Mouse (Mus musculus): ENCODE results near the gene Maml3. TPM values are rescaled to one million over a fixed set of nuclear protein-coding genes. Genes with fewer than 3 reads are reported as not detected.
A peak's percentile ranks its signal among the peaks of the same experiment; 100 is the strongest.

Maml3 gene
- total and polyA plus RNA-seq, 3 experiments, result 5.3 to 7.8 (median 7.8) TPM

DNA sequence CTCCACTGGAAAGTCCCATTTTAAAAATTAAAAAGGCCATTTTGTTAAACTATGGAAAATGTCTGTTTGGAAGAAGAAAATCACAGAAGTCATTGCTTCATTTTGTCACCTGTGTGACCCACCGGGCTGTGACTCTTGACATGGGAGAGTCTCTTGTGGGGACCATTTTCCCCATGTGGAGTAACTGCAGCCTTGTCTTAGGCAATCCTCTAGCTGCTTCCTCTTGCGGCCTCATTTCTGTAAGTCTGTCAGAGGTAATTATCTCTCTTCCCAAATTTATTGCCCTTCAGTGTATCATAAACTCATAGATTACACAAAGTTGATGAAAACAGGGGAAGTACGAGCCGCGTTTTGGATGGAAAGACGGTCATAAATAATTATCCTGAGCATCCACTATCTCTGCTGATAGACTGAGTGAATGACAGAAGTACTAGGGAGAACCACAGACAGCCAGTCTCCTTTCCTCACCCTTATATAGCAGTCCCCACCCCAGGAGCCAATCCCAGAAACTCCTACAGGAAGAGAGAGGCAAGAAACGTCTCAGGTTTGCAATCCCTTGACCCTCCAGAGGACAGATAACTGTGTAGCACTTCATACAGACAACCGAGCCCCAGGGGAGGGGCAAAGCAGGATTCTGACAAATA lies 14.5 kb downstream of the Maml3 start:
- DNase-seq, result no peak

DNA sequence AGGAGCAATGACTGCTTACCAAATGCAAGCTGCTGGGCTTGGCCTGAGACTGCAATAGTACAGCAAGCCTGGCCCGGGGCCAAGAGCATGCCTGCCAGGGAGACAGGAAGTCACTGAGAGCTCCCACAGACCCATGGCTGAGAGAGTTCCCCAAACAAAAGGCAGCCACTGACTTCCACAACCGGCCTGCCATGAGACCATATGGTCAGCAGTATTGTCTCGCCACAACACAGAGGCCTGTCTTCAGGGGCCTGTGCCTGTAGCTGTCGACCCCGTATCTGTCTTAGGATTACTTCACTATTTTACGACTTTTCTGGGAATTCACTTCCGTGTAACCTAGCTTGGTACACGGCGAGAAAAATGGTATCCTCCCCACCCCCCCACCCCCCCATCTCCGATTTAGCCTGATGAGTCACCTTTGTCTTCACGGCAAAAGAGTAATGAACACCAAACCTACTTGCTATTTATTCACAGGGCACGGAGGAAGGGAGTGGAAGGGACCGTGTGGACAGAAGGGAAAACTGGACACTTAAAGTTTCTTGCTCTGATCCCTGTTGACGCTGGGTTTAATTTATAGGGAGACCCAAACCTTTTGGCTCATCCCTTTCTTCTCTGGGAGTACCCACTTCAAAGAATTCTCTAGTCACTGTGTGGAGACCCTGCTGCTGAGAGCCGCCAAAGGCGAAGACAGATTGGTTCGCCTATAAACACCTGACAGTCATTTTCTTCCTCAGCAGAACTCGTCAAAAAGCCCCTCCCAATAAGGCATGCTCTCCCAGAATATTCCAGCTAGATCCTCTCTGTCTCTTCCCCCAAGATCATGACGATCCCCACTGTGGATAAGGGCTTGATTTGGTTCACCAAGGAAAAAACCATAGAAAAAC lies 16.2 kb downstream of the Maml3 start:
- DNase-seq, result peak; percentile 94

DNA sequence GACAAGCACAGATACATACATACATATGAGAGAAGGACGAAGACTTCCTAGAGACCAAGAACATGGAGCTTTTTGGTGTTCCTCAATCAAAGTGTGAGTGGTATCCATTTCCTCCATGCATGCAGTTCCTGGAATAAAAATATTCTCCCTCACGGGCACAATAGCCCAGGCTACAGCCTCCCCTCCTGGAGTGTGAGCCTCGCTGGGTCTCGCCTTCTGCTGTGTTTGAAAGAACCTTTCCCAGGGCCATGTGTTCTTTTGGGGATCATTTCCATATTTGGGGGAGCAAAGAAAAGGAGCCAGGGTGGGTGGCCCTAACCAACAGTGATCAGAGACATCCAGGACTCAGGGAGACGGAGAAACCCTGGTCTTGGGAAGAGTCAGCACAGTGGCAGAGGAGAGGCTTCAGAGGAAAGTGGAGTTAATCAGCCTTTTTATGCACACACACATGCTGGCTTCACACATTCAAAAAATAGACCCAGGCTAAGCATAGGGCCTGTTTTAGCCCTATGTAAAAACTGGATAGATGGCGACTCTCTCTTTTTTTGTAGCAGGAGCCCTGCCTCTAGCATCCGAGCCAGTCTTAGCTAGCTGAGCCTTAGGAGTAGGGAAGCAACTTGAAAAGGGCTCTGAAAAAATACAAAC lies 17.1 kb downstream of the Maml3 start:
- no peak for DNase-seq

- no peak for DNase-seq
These were observed 26.1 kb downstream of the Maml3 start for GRCm38 (mm10) chr3:52078763-52079162.

- no peak for DNase-seq
These were observed 30.9 kb downstream of the Maml3 start for GRCm38 (mm10) chr3:52073959-52074358.

- DNase-seq, result no peak
These were observed 32.9 kb downstream of the Maml3 start for GRCm38 (mm10) chr3:52071996-52072395.

GRCm38 (mm10) chr3:52070163-52070478 lies 34.8 kb downstream of the Maml3 start:
- no peak for DNase-seq

DNA sequence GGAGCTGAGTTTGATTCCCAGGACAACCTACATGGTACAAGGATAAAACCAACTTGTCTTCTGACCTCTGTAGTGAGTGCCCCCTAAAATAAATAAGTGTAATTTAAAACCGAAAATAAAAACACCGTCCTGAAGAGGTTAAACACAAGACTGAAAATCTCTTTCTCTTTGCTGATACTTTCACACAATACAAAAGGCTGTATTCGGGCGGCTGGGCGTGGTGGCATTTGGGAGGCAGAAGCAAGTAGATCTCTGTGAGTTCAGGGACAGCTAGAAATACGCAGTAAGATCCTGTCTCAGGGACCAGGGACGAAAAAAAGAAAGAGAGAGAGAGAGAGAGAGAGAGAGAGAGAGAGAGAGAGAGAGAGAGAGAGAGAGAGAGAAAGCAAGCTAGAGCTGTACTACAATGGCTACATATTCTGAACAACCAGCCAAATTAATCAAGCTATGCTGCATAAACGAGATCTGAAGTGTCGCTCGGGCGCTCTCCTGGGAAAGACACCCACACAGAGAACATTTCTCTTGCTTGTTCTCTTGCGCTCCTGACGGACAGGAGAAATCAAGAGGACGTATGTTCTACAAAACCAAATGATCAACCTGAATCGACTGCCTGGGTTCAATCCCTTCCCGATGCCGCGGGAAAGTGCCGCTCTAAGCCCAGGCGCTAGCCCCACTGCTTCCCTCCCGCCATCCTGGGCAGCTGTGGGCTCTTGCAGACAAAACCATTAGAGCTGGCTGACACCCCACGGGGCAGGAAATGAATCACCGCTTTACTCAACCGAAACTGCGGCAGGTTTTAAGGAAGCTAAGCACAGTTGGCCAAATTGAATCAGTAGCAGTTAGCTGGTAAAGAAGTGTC lies 35.3 kb downstream of the Maml3 start:
- peak; percentile 86 for DNase-seq

GRCm38 (mm10) chr3:52068885-52069284 lies 36.0 kb downstream of the Maml3 start:
- DNase-seq, result no peak

DNA sequence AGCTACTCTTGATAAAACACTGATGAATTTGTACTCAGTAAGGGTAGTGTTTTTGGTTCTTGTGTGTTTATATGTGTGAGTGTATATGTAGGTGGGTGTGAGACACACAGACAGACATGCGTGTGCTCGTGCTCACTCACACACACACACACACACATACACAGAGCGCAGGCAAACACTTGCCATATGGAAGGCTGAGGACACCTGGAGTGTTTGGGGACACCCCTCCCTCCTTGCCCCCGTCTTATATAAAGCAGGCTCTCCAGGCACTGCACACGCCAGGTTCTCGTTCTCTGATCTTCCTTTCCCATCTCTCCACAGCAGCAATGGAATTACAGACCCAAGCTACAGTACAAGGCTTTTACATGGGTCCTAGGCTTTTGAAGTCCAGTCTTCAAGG lies 37.7 kb downstream of the Maml3 start:
- no peak for DNase-seq

GRCm38 (mm10) chr3:52066142-52066541 lies 38.7 kb downstream of the Maml3 start:
- DNase-seq, result no peak

- DNase-seq, result no peak
These were observed 41.6 kb downstream of the Maml3 start for GRCm38 (mm10) chr3:52063261-52063655.

GRCm38 (mm10) chr3:52062389-52063260 lies 42.3 kb downstream of the Maml3 start:
- DNase-seq, result no peak

- DNase-seq, result no peak
These were observed 43.1 kb downstream of the Maml3 start for GRCm38 (mm10) chr3:52061472-52062388.

- DNase-seq, result no peak
These were observed 44.0 kb downstream of the Maml3 start for GRCm38 (mm10) chr3:52060886-52061285.

GRCm38 (mm10) chr3:52051801-52052200 lies 53.1 kb downstream of the Maml3 start:
- DNase-seq, result no peak

DNA sequence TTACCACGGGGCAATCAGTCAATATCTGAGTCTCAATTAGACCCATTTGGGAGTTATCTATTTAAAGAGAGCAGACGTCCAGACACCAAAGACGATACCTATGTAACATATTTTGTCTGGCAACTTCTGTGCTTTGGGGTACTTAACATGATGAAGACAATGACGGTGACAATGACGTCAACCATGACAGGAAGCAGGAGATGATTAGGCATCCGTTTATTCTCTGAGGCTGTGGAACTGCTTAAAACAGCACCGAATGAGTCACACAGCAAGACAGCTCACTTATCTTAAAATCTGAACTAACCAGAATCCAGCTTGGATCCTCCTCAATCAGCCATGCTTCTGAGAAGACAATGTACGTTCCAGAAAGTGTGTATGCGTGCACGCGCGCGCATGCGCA lies 56.8 kb downstream of the Maml3 start:
- peak; percentile 55 for DNase-seq

- peak; percentile 56 for DNase-seq
These were observed 57.3 kb downstream of the Maml3 start for GRCm38 (mm10) chr3:52047537-52047936.

DNA sequence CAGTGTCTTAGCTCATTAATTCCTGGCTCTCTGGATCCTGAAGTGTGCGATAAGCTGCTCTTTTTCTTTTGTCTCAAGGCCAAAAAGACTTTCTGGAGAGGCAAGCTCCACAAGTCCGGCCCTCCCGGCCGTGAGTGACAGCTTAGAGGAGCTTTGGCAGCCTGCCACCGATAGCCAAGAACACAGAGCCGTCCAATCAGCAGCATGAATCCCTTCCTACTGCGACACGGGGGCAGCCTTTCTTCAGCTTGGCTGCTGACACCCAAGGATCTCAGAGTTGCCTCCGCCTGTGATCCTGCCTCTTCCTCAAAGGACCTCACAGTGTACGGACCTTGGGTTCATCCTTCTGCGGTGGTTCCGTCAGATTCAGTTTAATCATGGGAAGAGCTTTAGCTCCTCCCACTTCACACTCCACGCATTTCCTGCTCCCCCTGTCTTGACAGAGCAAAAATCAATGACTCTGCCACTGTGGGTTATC lies 57.9 kb downstream of the Maml3 start:
- DNase-seq, result peak; percentile 97

Data from adrenal gland, adult 2 months (tissue).